Mouse (Mus musculus) midbrain, postnatal 0 days (tissue): ENCODE results near the gene Jmjd8. TPM values are rescaled to one million over a fixed set of nuclear protein-coding genes. Genes with fewer than 3 reads are reported as not detected.
A peak's percentile ranks its signal among the peaks of the same experiment; 100 is the strongest.

Experiments used
- ATAC-seq: fragments of 200-750 bp; cut with Nextera tagmentation; 2 replicates; pipeline ENCODE4 v1.8.0; 2017; ENCODE audit warnings: moderate number of reproducible peaks, mild to moderate bottlenecking, moderate TSS enrichment, moderate library complexity; ENCODE audit not compliant: low FRiP score
- DNase-seq: peaks from one replicate; pipeline ENCODE4 v3.0.0-alpha.2; 2015; ENCODE audit warnings: low spot score
- H3K27ac ChIP-seq: fragments of 300-500 bp; sonication (generic); 2 replicates; pipeline ENCODE4 v1.5.1; 2014; ENCODE audit warnings: low read depth, mild to moderate bottlenecking, low read length, mixed read lengths
- H3K27me3 ChIP-seq: fragments of 300-500 bp; sonication (generic); 2 replicates; pipeline ENCODE4 v1.6.1; 2014; ENCODE audit warnings: low read length, control low read depth, mixed read lengths; ENCODE audit not compliant: insufficient read depth
- H3K36me3 ChIP-seq: fragments of 300-500 bp; sonication (generic); 2 replicates; pipeline ENCODE4 v1.6.1; 2014; ENCODE audit warnings: low read length, control low read depth, mixed read lengths; ENCODE audit not compliant: insufficient read depth
- H3K4me1 ChIP-seq: fragments of 300-500 bp; sonication (generic); 2 replicates; pipeline ENCODE4 v1.6.1; 2014; ENCODE audit warnings: mild to moderate bottlenecking, control low read depth, antibody characterized with exemption, low read length, mixed read lengths; ENCODE audit not compliant: insufficient read depth
- H3K4me2 ChIP-seq: fragments of 300-500 bp; sonication (generic); 2 replicates; pipeline ENCODE4 v1.6.1; 2014; ENCODE audit warnings: low read depth, mild to moderate bottlenecking, low read length, mixed read lengths; ENCODE audit not compliant: poor library complexity, severe bottlenecking
- H3K4me3 ChIP-seq: fragments of 300-500 bp; sonication (generic); 2 replicates; pipeline ENCODE4 v1.5.1; 2014; ENCODE audit warnings: low read depth, mild to moderate bottlenecking, low read length, moderate library complexity
- H3K9ac ChIP-seq: fragments of 300-500 bp; sonication (generic); replicated peaks from 2 replicates; pipeline ENCODE4 v1.6.1; 2014; ENCODE audit warnings: mild to moderate bottlenecking, low read length, moderate library complexity, mixed read lengths; ENCODE audit not compliant: poor library complexity, severe bottlenecking
- H3K9me3 ChIP-seq: fragments of 300-500 bp; sonication (generic); 2 replicates; pipeline ENCODE4 v1.6.1; 2016; ENCODE audit warnings: low read length, control low read depth
- CTCF ChIP-seq: IDR thresholded peaks from 2 replicates; pipeline ENCODE4 v1.5.1; 2016; ENCODE audit warnings: antibody characterized with exemption, mild to moderate bottlenecking
- WGBS: fragments of 180-500 bp; shearing (Covaris S2); extraction: QIAGEN DNeasy Blood & Tissue Kit; methylation state at CpG from one replicate; pipeline ENCODE4 v1.1.7; 2014; 5-methylcytosine and 5-hydroxymethylcytosine counted together
- polyA plus RNA-seq: library from polyadenylated mRNA; unstranded; fragments of >200 nt; fragmentation: Nextera tagmentation; extraction: Ambion mirVana; gene quantifications from 2 replicates; pipeline ENCODE4 v1.2.1, GENCODE M21; 2015
- total RNA-seq: library from RNA; depleted of rRNA; stranded (reverse); fragments of >200 nt; gene quantifications from 2 replicates; pipeline ENCODE4 v1.2.3, GENCODE M21; 2014

The Jmjd8 gene
- total and polyA plus RNA-seq, 2 experiments from 2014 or later: 39.1 to 45.9 TPM

DNA sequence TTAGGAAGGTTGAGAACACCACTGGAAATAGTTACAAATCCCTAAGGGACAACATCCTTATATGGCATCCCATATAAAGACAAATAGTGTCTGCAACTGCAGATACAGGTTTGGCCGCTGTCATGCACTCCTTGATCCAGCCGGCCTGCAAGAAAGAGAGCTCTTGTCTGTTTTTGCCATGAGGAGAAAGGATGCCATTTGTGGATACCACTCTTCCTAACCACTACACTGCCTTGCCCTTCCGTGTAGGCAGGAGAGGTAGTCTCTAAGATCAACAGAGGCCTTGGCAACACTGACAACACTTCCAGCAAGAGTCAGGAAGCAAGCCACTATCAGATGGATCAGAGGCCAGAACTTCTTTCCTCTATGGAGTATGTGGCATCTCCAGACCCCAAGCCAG is 42.4 kb upstream of the Jmjd8 start, which contains the start of gene Ccdc78:
Ccdc78 (plus strand) TSS at position 301 of the 400 bp plus-strand sequence.
- peaks cover 42% of the 10 kb centered on the region for H3K36me3 ChIP-seq

DNA sequence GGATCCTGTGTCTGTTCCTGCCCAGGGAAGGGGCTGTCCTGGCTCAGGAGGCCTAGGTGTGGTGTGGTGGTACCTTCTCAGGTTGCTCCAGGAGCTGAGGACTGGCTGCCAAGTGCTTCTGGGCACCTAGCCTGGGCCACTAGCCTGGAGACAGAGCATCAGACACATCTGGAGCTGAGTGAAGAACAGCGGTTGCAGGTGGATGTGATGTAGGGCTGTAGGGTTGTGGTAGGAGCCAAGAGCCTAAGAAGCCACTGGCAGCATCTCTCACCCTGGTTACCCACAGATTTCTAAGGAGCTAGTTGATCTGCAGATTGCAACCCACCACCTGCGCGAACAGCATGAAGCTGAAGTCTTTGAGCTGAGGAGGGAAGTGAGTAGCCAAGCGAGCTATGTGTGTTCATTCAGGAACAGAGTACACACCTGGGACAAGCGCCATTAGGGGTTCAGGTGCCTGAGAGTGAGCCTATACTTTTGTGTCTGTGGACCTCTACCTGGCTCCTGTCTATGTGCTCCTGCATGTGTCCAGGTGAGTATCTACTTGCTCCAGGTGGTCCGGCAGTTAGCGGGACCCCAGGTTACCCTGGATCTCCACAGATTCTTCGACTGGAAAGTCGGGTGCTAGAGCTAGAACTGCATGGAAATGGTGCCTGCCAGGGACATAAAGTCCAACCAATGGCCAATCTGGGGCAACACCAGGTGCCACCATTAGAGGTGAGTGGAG is 41.7 kb upstream of the Jmjd8 start:
- peaks cover 17% of the 10 kb centered on the region for H3K4me1 ChIP-seq
- no peaks in the 10 kb centered on the region for H3K9me3 ChIP-seq
- no peak overlapping the region for H3K4me3 ChIP-seq
- H3K9ac ChIP-seq: no peak overlapping the region
- WGBS: 90% methylated on average over 9 of the region's 9 CpGs
- H3K27ac ChIP-seq: no peak overlapping the region
- H3K27me3 ChIP-seq: no peaks in the 10 kb centered on the region
- H3K4me2 ChIP-seq: no peak overlapping the region
- DNase-seq (no peak), ATAC-seq (no peak)
- TF ChIP-seq CTCF: no peak
- peaks cover 36% of the 10 kb centered on the region for H3K36me3 ChIP-seq

More for the DNA sequence above, 42.4 kb upstream of the Jmjd8 start, which contains the start of gene Ccdc78:
- ATAC-seq (no peak), DNase-seq (no peak)
- Histone ChIP-seq H3K4me1 (peaks cover 17% of the 10 kb centered on the region), H3K9ac (peak within 1 kb of the TSS; percentile 69), H3K4me3 (peak within 1 kb of the TSS; percentile 73), H3K4me2 (peak within 1 kb of the TSS; percentile 86), H3K9me3 (no peaks in the 10 kb centered on the region), H3K27me3 (no peaks in the 10 kb centered on the region), H3K27ac (peak within 1 kb of the TSS; percentile 62)
- WGBS: 83% methylated on average over 3 of the region's 3 CpGs
- no peak for TF ChIP-seq CTCF

GRCm38 (mm10) chr17:25791320-25791842 is 37.3 kb upstream of the Jmjd8 start:
- 26% methylated on average over 19 of the region's 19 CpGs for WGBS
- Histone ChIP-seq H3K27me3 (0 out of 2 replicates have a peak, but pooled peaks cover 1% of the 10 kb centered on the region), H3K9me3 (no peaks in the 10 kb centered on the region), H3K27ac (peak overlapping the region; percentile 90), H3K4me1 (peaks cover 16% of the 10 kb centered on the region; the same call in 1 of the 2 replicates), H3K4me3 (peak overlapping the region; percentile 84), H3K9ac (peak overlapping the region; percentile 79), H3K4me2 (peak overlapping the region; percentile 87), H3K36me3 (peaks cover 15% of the 10 kb centered on the region; the same call in 1 of the 2 replicates)
- ATAC-seq (0 out of 2 replicates have a peak, but pooled peaks have one; percentile 2), DNase-seq (peak; percentile 48)
- TF ChIP-seq CTCF: peak; percentile 33

GRCm38 (mm10) chr17:25791843-25792527 is 36.7 kb upstream of the Jmjd8 start:
- peak overlapping the region; percentile 90 for H3K27ac ChIP-seq
- H3K27me3 ChIP-seq: 0 out of 2 replicates have a peak, but pooled peaks cover 6% of the 10 kb centered on the region
- under 1% methylated on average over 44 of the region's 45 CpGs for WGBS
- H3K4me2 ChIP-seq: peak overlapping the region; percentile 87
- peak overlapping the region; percentile 84 for H3K4me3 ChIP-seq
- no peak for TF ChIP-seq CTCF
- DNase-seq: peak; percentile 86
- H3K36me3 ChIP-seq: peaks cover 15% of the 10 kb centered on the region; the same call in 1 of the 2 replicates
- H3K9ac ChIP-seq: peak overlapping the region; percentile 79
- peak; percentile 78 for ATAC-seq
- H3K9me3 ChIP-seq: no peaks in the 10 kb centered on the region
- H3K4me1 ChIP-seq: peaks cover 16% of the 10 kb centered on the region; the same call in 1 of the 2 replicates

DNA sequence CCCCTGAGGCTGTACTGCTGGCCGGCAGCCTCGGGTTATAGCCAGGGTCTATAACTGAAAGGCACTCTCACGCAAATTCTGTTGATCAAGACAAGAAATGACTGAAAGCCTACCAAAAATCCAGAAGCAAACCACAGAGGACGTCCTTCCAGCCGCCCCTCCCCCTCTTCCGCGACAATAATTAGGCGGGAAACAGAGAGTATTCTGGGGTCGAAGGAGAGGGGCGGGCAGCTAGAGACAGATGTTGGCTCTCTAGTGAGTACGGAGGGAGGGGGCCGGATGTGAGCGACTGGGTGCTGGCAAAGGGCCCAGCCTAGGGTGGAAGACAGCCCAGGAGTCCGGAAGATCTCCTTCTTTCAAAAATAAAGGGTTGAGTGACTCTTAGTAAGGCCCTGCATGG is 36.1 kb upstream of the Jmjd8 start, which contains the start of gene Fam173a:
Fam173a (minus strand) TSS at position 287 of the 400 bp plus-strand sequence.
- Histone ChIP-seq H3K4me1 (peaks cover 16% of the 10 kb centered on the region; the same call in 1 of the 2 replicates), H3K27ac (peak within 1 kb of the TSS; percentile 90), H3K36me3 (peaks cover 10% of the 10 kb centered on the region; the same call in 1 of the 2 replicates), H3K27me3 (peaks cover 11% of the 10 kb centered on the region; the same call in 1 of the 2 replicates), H3K9ac (peak within 1 kb of the TSS; percentile 79), H3K9me3 (no peaks in the 10 kb centered on the region), H3K4me3 (peak within 1 kb of the TSS; percentile 84), H3K4me2 (peak within 1 kb of the TSS; percentile 87)
- TF ChIP-seq CTCF: no peak
- DNase-seq (peak; percentile 81), ATAC-seq (peak; percentile 67)
- WGBS: under 1% methylated on average over 14 of the region's 14 CpGs
